Mouse (Mus musculus) olfactory bulb, adult 2 months (tissue): Measurements from ENCODE around the gene Hspe1.

ENCODE experiments used
- CTCF ChIP-seq: fragments of 200-500 bp; IDR thresholded peaks from 2 replicates; pipeline ENCODE4 v1.5.1; 2012; ENCODE audit warnings: low read depth, mild to moderate bottlenecking, low read length, moderate library complexity; ENCODE audit not compliant: insufficient read depth
- POLR2A ChIP-seq: fragments of 200-500 bp; IDR thresholded peaks from 2 replicates; pipeline ENCODE4 v1.6.1; 2012; ENCODE audit warnings: mild to moderate bottlenecking, low read depth, low read length, moderate library complexity; ENCODE audit not compliant: insufficient read depth

- TF ChIP-seq CTCF = no peak
- TF ChIP-seq POLR2A = no peak
Measured at GRCm38 (mm10) chr1:55131424-55132014, 43.6 kb downstream of the Hspe1 start.
